Mouse (Mus musculus): Measurements from ENCODE around the gene Otud7b. TPM values are rescaled to one million over a fixed set of nuclear protein-coding genes. Genes with fewer than 3 reads are reported as not detected.

Otud7b gene
- polyA plus RNA-seq, 2 experiments: 14.3 to 20.9 TPM

DNA sequence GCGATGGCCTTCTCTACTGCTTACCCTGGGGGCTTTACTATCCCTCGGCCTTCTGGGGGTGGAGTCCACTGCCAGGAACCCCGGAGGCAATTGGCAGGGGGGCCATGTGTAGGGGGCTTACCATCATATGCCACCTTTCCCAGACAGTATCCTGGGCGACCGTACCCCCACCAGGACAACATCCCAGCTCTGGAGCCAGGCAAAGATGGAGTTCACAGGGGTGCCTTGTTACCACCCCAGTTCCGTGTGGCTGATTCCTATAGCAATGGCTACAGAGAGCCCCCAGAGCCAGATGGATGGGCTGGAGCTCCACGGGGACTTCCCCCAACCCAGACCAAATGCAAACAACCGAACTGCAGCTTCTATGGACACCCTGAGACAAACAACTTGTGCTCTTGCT, 51.2 kb downstream of the Otud7b start:
- Histone ChIP-seq H3K36me3 (ENCODE audit: control insufficient read depth, insufficient read depth, low read length) (peaks cover 56% of the 10 kb centered on the region), H3K4me1 (ENCODE audit: control insufficient read depth, insufficient read depth, low read length) (peaks cover 8% of the 10 kb centered on the region), H3K4me3 (replicated peaks; ENCODE audit: low read length) (no peak overlapping the region), H3K27me3 (ENCODE audit: control insufficient read depth, insufficient read depth, low read length) (no peaks in the 10 kb centered on the region), H3K9me3 (ENCODE audit: control insufficient read depth, low read length) (no peaks in the 10 kb centered on the region), H3K27ac (replicated peaks; ENCODE audit: low read depth, low read length) (no peak overlapping the region), H3K4me2 (replicated peaks; ENCODE audit: low read depth, low read length, severe bottlenecking) (no peak overlapping the region), H3K9ac (ENCODE audit: low read depth, low read length, severe bottlenecking) (no peak overlapping the region)
- DNase-seq (ENCODE audit: low spot score) (no peak), ATAC-seq (ENCODE audit: low FRiP score, low read depth) (no peak)
- WGBS: 79% methylated on average over 7 of the region's 8 CpGs
- TF ChIP-seq POLR2A (IDR thresholded peaks at IDR 0.05; ENCODE audit: borderline replicate concordance, extremely low read depth, insufficient read depth, insufficient read length): no peak

DNA sequence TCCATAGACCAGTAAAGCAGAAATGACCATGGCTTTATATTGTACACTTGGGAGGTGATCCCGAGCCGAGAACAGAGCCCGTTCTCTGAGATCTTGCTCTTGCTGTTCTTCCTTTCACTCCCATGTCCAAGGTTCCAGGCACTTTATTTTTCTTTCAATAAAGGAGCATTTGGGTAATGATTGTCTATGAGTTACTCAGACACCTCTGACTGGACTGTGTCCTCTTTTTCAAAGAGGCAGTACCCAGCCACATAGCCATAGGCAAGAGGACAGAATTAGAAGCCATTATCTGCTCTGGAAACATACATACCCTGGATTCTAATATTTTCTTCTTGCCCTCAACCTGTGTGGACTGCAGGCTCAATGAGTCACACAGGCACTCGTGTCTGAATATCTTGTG, 55.5 kb downstream of the Otud7b start:
- DNase-seq (ENCODE audit: low spot score): no peak
- Histone ChIP-seq H3K27ac (replicated peaks; ENCODE audit: low read depth, low read length) (peak overlapping the region; percentile 79; the same call in 1 of the 2 replicates), H3K36me3 (ENCODE audit: control insufficient read depth, insufficient read depth, low read length) (peaks cover 21% of the 10 kb centered on the region), H3K4me1 (ENCODE audit: control insufficient read depth, insufficient read depth, low read length) (peaks cover 17% of the 10 kb centered on the region), H3K27me3 (ENCODE audit: control insufficient read depth, insufficient read depth, low read length) (no peaks in the 10 kb centered on the region), H3K9me3 (ENCODE audit: control insufficient read depth, low read length) (no peaks in the 10 kb centered on the region), H3K9ac (ENCODE audit: low read depth, low read length, severe bottlenecking) (no peak overlapping the region), H3K4me2 (replicated peaks; ENCODE audit: low read depth, low read length, severe bottlenecking) (no peak overlapping the region), H3K4me3 (replicated peaks; ENCODE audit: low read length) (no peak overlapping the region)
- no peak for TF ChIP-seq POLR2A (IDR thresholded peaks at IDR 0.05; ENCODE audit: borderline replicate concordance, extremely low read depth, insufficient read depth, insufficient read length)
- WGBS: 67% methylated on average over 4 of the region's 4 CpGs
- ATAC-seq (ENCODE audit: low FRiP score, low read depth): no peak

DNA sequence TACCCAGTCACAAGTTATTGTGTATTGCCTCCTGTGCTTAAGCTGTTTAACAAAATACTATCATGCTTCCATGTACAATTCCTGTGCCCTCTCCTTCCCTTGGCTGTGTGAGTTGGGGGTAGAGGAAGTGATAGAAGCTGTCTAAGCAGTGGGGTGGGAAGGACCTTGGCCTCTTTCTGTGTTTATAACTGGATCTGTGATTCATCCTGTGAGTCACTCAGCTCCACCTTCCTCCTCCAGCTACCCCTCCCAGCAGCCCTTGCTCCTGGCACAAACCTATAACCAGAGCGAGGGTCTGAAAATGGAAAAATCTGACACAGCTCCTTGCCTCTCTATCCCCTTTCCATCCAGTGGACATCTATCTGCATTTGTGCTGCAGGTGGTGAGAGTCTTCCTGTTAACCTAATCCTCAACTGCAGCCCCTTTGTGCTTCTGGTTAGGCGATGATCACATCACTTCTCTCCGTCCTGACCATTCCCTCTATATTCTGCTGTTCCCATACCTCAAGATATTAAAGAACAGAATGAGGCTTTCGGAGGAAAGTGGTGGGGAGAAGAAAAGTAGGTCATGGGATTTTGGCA, 56.0 kb downstream of the Otud7b start:
- WGBS: 27% methylated on average over 4 of the region's 4 CpGs
- Histone ChIP-seq H3K9ac (ENCODE audit: low read depth, low read length, severe bottlenecking) (peak overlapping the region; percentile 67; the same call in 1 of the 2 replicates), H3K27ac (replicated peaks; ENCODE audit: low read depth, low read length) (peak overlapping the region; percentile 79), H3K27me3 (ENCODE audit: control insufficient read depth, insufficient read depth, low read length) (no peaks in the 10 kb centered on the region), H3K4me2 (replicated peaks; ENCODE audit: low read depth, low read length, severe bottlenecking) (peak overlapping the region; percentile 77), H3K9me3 (ENCODE audit: control insufficient read depth, low read length) (no peaks in the 10 kb centered on the region), H3K36me3 (ENCODE audit: control insufficient read depth, insufficient read depth, low read length) (peaks cover 19% of the 10 kb centered on the region), H3K4me3 (replicated peaks; ENCODE audit: low read length) (no peak overlapping the region), H3K4me1 (ENCODE audit: control insufficient read depth, insufficient read depth, low read length) (peaks cover 17% of the 10 kb centered on the region)
- TF ChIP-seq POLR2A (IDR thresholded peaks at IDR 0.05; ENCODE audit: borderline replicate concordance, extremely low read depth, insufficient read depth, insufficient read length): no peak
- DNase-seq (ENCODE audit: low spot score) (peak; percentile 52), ATAC-seq (ENCODE audit: low FRiP score, low read depth) (no peak)

DNA sequence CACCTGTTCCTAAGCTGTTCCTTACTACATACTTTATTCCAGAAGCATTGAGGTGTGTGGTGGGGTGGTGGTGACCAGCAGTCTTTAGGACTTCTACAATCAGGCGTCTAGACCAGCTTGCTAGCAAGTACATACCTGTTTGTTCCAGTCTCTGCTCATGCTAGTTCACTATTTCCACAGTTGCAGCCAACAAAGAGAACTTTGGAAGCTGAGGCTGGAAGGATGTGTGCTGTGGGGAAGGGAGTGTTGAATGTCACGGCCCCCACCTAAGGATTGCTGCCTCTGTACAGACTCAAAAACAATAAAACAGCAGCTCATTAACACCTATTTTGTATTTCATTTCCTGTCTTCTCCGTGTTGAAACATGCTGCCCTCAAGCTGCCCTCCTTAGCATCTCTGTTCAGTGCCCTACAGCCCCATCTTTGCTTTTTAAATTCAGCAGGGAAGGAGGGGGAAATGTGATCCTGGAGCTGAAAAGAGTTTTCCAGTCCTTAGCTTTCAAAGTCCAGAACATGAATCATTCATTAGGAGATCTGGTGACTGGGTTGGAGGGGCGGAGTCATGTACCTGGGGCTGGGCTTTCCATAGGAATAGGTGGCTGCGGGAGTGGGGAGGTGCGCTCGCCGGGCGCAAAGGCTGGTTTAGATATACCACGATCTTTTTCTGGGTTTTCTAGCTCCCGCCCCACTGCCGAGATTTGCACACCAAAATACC, 56.6 kb downstream of the Otud7b start:
- WGBS: under 1% methylated on average over 12 of the region's 12 CpGs
- peak overlapping the region; percentile 79 for H3K27ac ChIP-seq (replicated peaks; ENCODE audit: low read depth, low read length)

DNA sequence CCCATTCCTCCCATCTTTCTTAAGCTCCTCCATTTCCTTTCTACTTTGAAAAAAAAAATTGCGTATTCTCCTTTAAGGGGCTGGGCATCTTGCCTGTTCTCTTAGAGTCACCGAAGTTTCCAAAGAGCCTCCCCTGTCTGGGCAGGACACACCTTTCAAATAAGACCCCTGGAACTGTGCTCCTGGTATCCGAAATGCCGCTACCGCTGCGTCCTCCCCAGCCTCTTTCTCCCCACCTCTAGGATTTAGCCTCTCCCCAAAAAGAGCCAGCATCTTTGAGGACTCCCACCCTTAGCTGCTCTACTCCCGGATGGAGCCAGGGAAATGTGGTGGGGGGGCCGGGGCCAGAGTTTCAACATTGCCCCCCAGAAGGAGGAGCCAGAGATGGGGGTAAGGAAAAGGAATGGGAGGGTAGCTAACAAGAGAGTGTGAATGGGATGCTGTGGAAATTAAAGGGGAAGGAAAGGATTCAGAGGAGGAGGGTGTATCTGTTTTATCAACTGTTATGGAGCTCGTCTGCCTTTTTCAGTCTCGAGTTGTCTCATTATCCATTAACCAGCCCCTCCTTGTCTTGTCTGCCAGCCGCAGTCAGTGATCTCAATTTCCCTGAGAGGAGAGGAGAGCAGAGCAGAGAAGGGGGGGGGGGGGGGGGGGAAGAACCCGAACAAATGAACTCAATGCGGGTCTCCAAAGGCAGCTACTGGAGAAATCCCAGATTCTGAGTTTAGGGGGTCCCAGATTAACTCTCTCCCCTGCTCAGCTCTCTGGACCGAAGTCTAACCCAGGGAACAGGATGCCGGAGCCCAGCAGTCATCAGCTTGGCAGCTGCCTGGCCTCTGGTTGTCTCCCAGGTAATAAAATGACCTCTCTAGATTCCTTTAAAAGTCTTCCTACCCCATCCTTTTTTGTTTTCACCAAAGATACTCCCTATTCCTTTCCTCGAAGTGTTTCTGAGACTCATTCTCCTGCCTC, 57.8 kb downstream of the Otud7b start, which contains the start of gene Mtmr11:
Gene Mtmr11, plus strand, starts transcription at position 136 of the 972 bp plus-strand sequence.
- ATAC-seq (ENCODE audit: low FRiP score, low read depth) (peak; percentile 38), DNase-seq (ENCODE audit: low spot score) (peak; percentile 71)
- Histone ChIP-seq H3K9me3 (ENCODE audit: control insufficient read depth, low read length) (no peaks in the 10 kb centered on the region), H3K4me1 (ENCODE audit: control insufficient read depth, insufficient read depth, low read length) (peaks cover 17% of the 10 kb centered on the region), H3K4me2 (replicated peaks; ENCODE audit: low read depth, low read length, severe bottlenecking) (peak within 1 kb of the TSS; percentile 77), H3K4me3 (replicated peaks; ENCODE audit: low read length) (peak within 1 kb of the TSS; percentile 54), H3K27me3 (ENCODE audit: control insufficient read depth, insufficient read depth, low read length) (no peaks in the 10 kb centered on the region), H3K36me3 (ENCODE audit: control insufficient read depth, insufficient read depth, low read length) (peaks cover 6% of the 10 kb centered on the region), H3K9ac (ENCODE audit: low read depth, low read length, severe bottlenecking) (peak within 1 kb of the TSS; percentile 67), H3K27ac (replicated peaks; ENCODE audit: low read depth, low read length) (peak within 1 kb of the TSS; percentile 79)
- TF ChIP-seq POLR2A (IDR thresholded peaks at IDR 0.05; ENCODE audit: borderline replicate concordance, extremely low read depth, insufficient read depth, insufficient read length): no peak
- WGBS: 5% methylated on average over 16 of the region's 16 CpGs

More for the DNA sequence above, 56.6 kb downstream of the Otud7b start:
- ATAC-seq (ENCODE audit: low FRiP score, low read depth) (peak; percentile 78), DNase-seq (ENCODE audit: low spot score) (peak; percentile 85)
- peaks cover 17% of the 10 kb centered on the region for H3K4me1 ChIP-seq (ENCODE audit: control insufficient read depth, insufficient read depth, low read length)
- H3K9ac ChIP-seq (ENCODE audit: low read depth, low read length, severe bottlenecking): peak overlapping the region; percentile 67
- no peak for TF ChIP-seq POLR2A (IDR thresholded peaks at IDR 0.05; ENCODE audit: borderline replicate concordance, extremely low read depth, insufficient read depth, insufficient read length)
- peak overlapping the region; percentile 54 for H3K4me3 ChIP-seq (replicated peaks; ENCODE audit: low read length)
- no peaks in the 10 kb centered on the region for H3K9me3 ChIP-seq (ENCODE audit: control insufficient read depth, low read length)
- H3K4me2 ChIP-seq (replicated peaks; ENCODE audit: low read depth, low read length, severe bottlenecking): peak overlapping the region; percentile 77
- H3K27me3 ChIP-seq (ENCODE audit: control insufficient read depth, insufficient read depth, low read length): no peaks in the 10 kb centered on the region
- peaks cover 13% of the 10 kb centered on the region for H3K36me3 ChIP-seq (ENCODE audit: control insufficient read depth, insufficient read depth, low read length)

Measured in limb, embryonic 14.5 days (tissue).